Mouse (Mus musculus): Measurements from ENCODE around the gene Larp6.

Gene Larp6

GRCm38 (mm10) chr9:60768393-60768792 lies 55.6 kb downstream of the Larp6 start:
- DNase-seq: no peak

- no peak for DNase-seq
These were observed 56.9 kb downstream of the Larp6 start for GRCm38 (mm10) chr9:60769711-60770111.

- DNase-seq: no peak
These were observed 60.9 kb downstream of the Larp6 start for GRCm38 (mm10) chr9:60773713-60774112.

GRCm38 (mm10) chr9:60776899-60777298 lies 64.1 kb downstream of the Larp6 start:
- no peak for DNase-seq

GRCm38 (mm10) chr9:60782057-60782789 lies 69.4 kb downstream of the Larp6 start:
- no peak for DNase-seq

- no peak for DNase-seq
These were observed 72.3 kb downstream of the Larp6 start for GRCm38 (mm10) chr9:60785069-60785468.

- no peak for DNase-seq
These were observed 74.8 kb downstream of the Larp6 start for GRCm38 (mm10) chr9:60787517-60788110.
